Mouse (Mus musculus): ENCODE measurements around the gene Wdcp.
"Not testable (repeated sequence)": the region's sequence is repeated elsewhere in the genome, so short reads cannot be mapped to it uniquely, and the experiment has no call there.

Wdcp gene

DNA sequence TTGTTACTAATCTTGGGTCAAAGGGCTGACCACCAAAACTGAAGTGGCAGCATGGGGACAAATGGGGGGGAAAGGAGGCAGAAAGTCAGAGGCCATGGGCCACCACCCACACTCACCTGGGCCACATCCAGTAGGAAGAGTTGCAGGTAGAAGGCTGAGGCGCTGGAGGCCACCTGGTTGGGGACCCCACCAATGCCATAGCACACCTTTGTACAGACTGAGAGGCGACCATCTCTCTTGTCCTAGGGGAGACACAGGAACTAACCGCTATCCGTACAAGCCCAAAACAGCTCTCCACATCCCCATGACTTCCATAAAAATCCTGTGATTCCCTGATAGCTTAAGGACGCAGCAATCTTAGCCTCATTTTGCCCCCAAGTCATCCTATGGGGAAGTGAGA, 28.2 kb downstream of the Wdcp start:
- DNase-seq = no peak

- no peak for DNase-seq
These were observed 29.2 kb downstream of the Wdcp start for GRCm38 (mm10) chr12:4872273-4872672.

DNA sequence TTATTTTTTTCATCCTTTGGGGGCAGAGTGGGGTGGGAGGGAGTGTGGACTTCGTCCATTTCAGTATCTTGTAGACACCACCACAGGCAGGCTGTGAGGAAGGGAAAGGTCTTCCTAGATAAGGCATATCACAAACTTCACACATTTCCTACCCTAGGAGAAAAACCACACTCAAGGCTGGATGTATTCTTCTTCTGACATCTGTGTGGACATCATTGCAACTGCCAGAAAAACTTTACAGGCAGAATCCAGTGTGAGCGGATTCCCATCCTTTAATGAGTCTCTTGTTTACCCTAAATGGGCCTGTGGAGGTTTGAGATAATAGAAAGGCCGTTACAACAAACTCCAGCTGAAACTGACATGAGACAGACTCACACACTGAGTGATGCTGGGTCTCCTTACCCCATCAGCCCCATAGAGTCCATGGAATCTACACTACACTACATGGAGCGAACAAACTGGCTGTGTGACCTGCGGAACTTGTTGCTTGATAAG, 29.9 kb downstream of the Wdcp start:
- DNase-seq = no peak

DNA sequence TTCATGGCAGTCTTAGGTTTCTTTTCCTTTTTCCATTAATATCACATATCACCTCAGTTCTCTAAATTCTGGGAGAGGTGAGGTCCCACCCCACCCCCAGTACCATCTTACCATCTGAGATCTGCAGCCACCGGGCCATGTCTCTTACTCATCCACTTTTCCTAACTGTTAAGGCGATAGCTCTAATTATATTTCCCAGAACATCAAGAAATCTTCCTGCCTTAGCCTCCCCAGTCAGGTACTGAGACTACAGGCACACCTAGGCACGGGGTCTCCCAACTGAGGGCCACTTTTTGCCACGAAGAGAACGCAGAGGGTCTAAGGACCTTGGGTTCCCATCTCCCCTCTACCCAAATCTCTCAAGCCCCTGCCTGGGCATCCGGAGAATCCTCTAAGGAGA, 30.4 kb downstream of the Wdcp start:
- no peak for DNase-seq

DNA sequence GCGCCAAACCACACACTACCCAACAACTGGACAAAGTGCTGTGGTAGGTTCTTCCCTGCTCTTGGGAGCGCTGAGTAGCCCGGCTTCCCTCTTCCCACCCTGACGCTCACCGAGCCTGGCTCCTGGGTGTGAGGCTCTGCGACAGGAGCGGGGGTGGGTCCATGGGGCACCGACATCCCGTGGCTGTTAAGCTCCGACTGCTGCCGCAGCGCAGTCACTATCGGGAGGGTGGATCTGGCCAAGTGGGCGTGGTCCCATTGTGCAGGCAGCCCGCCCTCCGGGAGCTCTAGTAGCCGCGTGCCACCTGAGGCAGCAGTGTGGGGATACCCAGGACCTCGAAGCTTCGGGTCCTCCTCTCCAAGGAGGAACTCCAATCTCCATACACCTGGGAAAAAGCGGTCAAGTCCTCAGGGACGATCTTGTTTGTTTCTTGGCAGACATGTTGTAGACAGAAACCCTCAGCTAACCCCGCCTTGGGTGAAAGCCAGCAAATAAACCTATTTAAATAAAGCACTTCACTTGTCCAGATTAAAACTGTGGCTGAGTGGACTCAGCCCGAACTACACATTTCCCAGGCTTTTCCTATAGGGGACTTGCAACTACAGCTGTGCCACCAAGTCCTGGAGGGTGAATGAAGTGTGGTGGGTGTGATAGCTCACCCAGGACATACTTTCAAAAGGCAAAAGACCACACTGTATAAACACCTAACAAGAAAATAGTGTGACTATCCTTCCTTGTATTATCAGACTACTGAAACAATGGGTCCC, 31.2 kb downstream of the Wdcp start, which contains the start of gene Mfsd2b:
TSS of gene Mfsd2b (minus strand) at position 199 of the 767 bp plus-strand sequence.
- DNase-seq = peak; percentile 85

- no peak for DNase-seq
These were observed 32.5 kb downstream of the Wdcp start for GRCm38 (mm10) chr12:4875623-4876022.

GRCm38 (mm10) chr12:4878296-4878783, 35.2 kb downstream of the Wdcp start:
- no peak for DNase-seq

DNA sequence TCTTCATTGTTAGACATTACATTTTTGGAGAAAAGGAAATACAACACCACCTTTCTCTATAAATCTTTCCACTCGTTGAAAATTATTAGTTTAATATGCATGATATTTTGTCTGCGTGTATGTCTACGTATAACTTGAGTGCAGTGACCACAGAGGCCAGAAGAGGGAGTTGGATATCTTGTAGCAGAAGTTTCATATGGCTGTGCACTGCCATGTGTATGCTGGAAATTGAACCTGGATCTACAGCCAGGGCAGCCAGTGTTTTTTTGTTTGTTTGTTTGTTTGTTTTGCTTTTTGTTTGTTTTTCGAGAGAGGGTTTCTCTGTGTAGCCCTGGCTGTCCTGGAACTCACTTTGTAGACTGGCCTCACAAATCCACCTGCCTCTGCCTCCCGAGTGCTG, 35.9 kb downstream of the Wdcp start:
- no peak for DNase-seq

- no peak for DNase-seq
These were observed 39.0 kb downstream of the Wdcp start for GRCm38 (mm10) chr12:4882086-4882485.

DNA sequence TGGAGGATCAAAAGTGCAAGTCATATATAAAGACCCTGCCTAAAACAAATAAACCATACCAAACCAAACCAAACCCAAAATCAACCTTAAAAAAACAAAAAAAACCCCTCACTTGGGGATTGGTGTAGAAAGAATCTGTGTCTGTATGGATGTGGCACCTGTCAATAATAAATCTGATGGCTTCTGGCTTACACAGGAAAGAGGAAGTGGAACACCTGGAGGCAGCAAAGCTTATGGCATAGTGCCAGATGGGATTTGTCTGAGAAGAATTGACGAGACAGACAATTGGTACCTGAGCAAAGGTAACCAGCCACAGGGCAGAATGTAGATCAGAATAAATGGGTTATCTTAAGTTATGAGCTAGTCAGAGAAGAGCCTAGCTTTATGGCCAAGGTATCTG, 42.0 kb downstream of the Wdcp start:
- no peak for DNase-seq

GRCm38 (mm10) chr12:4886581-4886980, 43.5 kb downstream of the Wdcp start:
- DNase-seq = not testable (repeated sequence)

DNA sequence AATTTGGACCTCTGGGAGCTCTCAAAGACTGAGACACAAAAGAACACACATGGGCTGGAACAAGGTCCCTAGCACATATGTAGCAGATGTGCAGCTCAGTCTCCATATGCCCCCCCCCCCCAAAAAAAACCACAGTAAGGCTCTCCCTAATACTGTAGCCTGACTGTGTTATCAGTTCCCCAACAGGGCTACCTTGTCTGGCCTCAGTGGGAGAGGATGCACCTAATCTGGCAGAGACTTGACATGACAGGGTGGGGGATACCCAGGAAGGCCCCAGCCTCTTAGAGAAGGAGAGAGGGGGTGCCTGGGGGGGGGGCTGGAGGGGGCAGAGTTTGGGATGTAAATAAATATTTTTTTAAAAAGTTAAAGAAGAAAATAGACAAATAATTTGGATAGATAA, 45.6 kb downstream of the Wdcp start:
- DNase-seq = no peak

GRCm38 (mm10) chr12:4889251-4889650, 46.1 kb downstream of the Wdcp start:
- no peak for DNase-seq

- DNase-seq = no peak
These were observed 46.8 kb downstream of the Wdcp start for GRCm38 (mm10) chr12:4889891-4890290.

DNA sequence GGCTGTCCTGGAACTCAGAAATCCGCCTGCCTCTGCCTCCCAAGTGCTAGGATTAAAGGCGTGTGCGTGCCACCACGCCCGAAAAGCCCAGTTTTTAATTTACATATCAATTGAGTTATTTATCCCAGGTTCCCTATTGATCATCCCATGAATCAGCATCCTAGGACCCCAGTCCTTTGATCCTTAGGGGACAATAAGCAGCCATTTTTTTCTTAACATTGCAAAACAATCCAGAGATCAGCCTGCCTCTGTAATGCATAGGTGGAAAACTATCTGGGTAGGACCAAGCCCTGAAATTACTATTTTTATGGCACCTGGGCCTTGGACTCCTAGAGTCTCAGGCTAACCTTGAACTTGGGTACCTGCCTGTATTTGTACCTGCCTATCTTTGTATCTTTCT, 54.9 kb downstream of the Wdcp start:
- no peak for DNase-seq

DNA sequence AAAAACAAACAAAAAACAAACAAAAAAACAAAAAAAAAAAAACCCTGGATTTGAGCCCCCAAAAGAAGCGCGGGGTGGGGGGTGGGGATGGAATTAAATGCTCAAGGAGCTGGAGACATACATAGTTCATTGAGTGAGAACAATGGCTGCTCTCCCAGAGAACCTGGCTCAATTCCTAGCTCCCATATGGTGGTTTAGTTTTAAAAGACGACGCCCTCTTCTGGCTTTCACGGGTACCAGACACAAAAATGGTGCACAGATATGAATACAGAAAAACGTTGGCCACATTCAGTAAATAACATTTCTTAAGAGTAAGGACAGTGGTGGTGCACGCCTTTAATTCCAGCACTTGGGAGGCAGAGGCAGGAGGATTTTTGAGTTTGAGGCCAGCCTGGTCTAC, 62.8 kb downstream of the Wdcp start:
- no peak for DNase-seq

DNA sequence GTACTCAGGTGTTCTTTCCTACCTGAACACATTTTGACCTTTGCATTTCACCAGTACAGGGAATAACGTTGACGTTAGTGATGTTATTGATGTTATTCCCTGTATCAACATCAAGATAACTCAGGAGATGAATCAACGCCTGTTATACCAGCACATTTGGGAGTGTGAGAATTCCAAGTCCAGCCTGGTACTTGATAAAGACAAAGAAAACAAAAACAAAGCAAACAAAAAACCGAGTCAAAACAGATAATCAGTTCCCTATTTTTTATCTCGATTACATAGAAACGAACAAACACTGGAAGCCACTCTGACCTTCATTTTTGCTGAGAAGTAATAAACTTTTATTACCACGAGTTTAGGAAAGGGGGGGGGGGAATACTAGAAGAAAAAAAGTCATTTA, 63.4 kb downstream of the Wdcp start:
- DNase-seq = no peak

- peak; percentile 97 for DNase-seq
These were observed 64.1 kb downstream of the Wdcp start, which contains the start of gene Ubxn2a for GRCm38 (mm10) chr12:4906951-4907906. Gene Ubxn2a (minus strand): TSS chr12:4907705.

DNA sequence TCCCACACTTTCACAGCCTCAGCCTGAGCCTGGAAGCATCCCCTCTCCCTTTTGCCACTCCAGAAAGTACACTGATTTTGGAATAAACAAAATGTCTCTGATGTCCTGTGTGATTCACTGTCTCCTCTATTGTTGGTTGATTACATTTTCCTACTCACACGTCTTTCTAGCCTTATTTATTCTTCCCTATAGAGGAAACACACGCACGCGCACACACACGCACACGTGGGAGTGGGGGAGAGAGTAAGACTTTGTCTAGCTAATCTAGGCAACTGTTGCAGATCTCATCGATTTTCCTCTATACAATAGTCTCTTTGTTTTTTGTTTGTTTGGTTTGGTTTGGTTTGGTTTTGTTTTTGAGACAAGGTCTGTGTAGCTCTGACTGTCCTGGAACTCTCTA, 65.3 kb downstream of the Wdcp start:
- no peak for DNase-seq

Measured in lung, postnatal 10 days (tissue).